Mouse (Mus musculus): Measurements from ENCODE around the gene Ttc28.

Gene Ttc28

GRCm38 (mm10) chr5:111164348-111164920, 284.8 kb downstream of the Ttc28 start:
- no peak for DNase-seq (ENCODE audit: low read depth, low spot score)

- DNase-seq (ENCODE audit: low read depth, low spot score), result no peak
Measured at GRCm38 (mm10) chr5:111170383-111170782, 290.8 kb downstream of the Ttc28 start.

- no peak for DNase-seq (ENCODE audit: low read depth, low spot score)
Measured at GRCm38 (mm10) chr5:111175410-111175809, 295.8 kb downstream of the Ttc28 start.

GRCm38 (mm10) chr5:111175842-111176241, 296.2 kb downstream of the Ttc28 start:
- DNase-seq (ENCODE audit: low read depth, low spot score), result no peak

GRCm38 (mm10) chr5:111176441-111176840, 296.8 kb downstream of the Ttc28 start:
- DNase-seq (ENCODE audit: low read depth, low spot score), result no peak

- no peak for DNase-seq (ENCODE audit: low read depth, low spot score)
Measured at GRCm38 (mm10) chr5:111178324-111179076, 298.9 kb downstream of the Ttc28 start.

- no peak for DNase-seq (ENCODE audit: low read depth, low spot score)
Measured at GRCm38 (mm10) chr5:111179651-111180050, 300.0 kb downstream of the Ttc28 start.

GRCm38 (mm10) chr5:111180091-111181053, 300.8 kb downstream of the Ttc28 start:
- DNase-seq (ENCODE audit: low read depth, low spot score), result no peak

GRCm38 (mm10) chr5:111181204-111181912, 301.8 kb downstream of the Ttc28 start:
- no peak for DNase-seq (ENCODE audit: low read depth, low spot score)

GRCm38 (mm10) chr5:111186600-111186999, 307.0 kb downstream of the Ttc28 start:
- DNase-seq (ENCODE audit: low read depth, low spot score), result no peak

- no peak for DNase-seq (ENCODE audit: low read depth, low spot score)
Measured at GRCm38 (mm10) chr5:111191972-111192371, 312.4 kb downstream of the Ttc28 start.

- no peak for DNase-seq (ENCODE audit: low read depth, low spot score)
Measured at GRCm38 (mm10) chr5:111194829-111195228, 315.2 kb downstream of the Ttc28 start.

- DNase-seq (ENCODE audit: low read depth, low spot score), result no peak
Measured at GRCm38 (mm10) chr5:111195488-111196485, 316.2 kb downstream of the Ttc28 start.

GRCm38 (mm10) chr5:111197727-111198126, 318.1 kb downstream of the Ttc28 start:
- DNase-seq (ENCODE audit: low read depth, low spot score), result no peak

- no peak for DNase-seq (ENCODE audit: low read depth, low spot score)
Measured at GRCm38 (mm10) chr5:111200167-111200840, 320.7 kb downstream of the Ttc28 start.

GRCm38 (mm10) chr5:111200915-111201610, 321.5 kb downstream of the Ttc28 start:
- DNase-seq (ENCODE audit: low read depth, low spot score), result no peak

GRCm38 (mm10) chr5:111204221-111204620, 324.6 kb downstream of the Ttc28 start:
- DNase-seq (ENCODE audit: low read depth, low spot score), result no peak

GRCm38 (mm10) chr5:111204976-111205586, 325.5 kb downstream of the Ttc28 start:
- DNase-seq (ENCODE audit: low read depth, low spot score), result no peak

GRCm38 (mm10) chr5:111205817-111206216, 326.2 kb downstream of the Ttc28 start:
- no peak for DNase-seq (ENCODE audit: low read depth, low spot score)
